Mouse (Mus musculus) midbrain, embryonic 11.5 days (tissue): ENCODE measurements around the gene Dido1. TPM values are rescaled to one million over a fixed set of nuclear protein-coding genes. Genes with fewer than 3 reads are reported as not detected.

Experiments used
- ATAC-seq: fragments of 200-750 bp; cut with Nextera tagmentation; 2 replicates; pipeline ENCODE4 v1.8.0; 2017; ENCODE audit warnings: moderate TSS enrichment, moderate library complexity; ENCODE audit not compliant: low FRiP score
- DNase-seq: peaks from one replicate; pipeline ENCODE4 v3.0.0; 2015; ENCODE audit warnings: low spot score; ENCODE audit errors: missing footprints
- H3K27ac ChIP-seq: fragments of 300-500 bp; sonication (generic); 2 replicates; pipeline ENCODE4 v1.5.1; 2014; ENCODE audit warnings: low read depth, low read length
- H3K27me3 ChIP-seq: fragments of 300-500 bp; sonication (generic); 2 replicates; pipeline ENCODE4 v1.6.1; 2014; ENCODE audit warnings: mild to moderate bottlenecking, low read length, moderate library complexity, mixed read lengths; ENCODE audit not compliant: control insufficient read depth, insufficient read depth
- H3K36me3 ChIP-seq: fragments of 300-500 bp; sonication (generic); 2 replicates; pipeline ENCODE4 v1.6.1; 2014; ENCODE audit warnings: mild to moderate bottlenecking, low read length, moderate library complexity, mixed read lengths; ENCODE audit not compliant: control insufficient read depth, insufficient read depth
- H3K4me1 ChIP-seq: fragments of 300-500 bp; sonication (generic); 2 replicates; pipeline ENCODE4 v1.6.1; 2014; ENCODE audit warnings: low read length; ENCODE audit not compliant: control insufficient read depth, insufficient read depth
- H3K4me2 ChIP-seq: fragments of 300-500 bp; sonication (generic); 2 replicates; pipeline ENCODE4 v1.6.1; 2014; ENCODE audit warnings: mild to moderate bottlenecking, moderate library complexity
- H3K4me3 ChIP-seq: fragments of 300-500 bp; sonication (generic); 2 replicates; pipeline ENCODE4 v1.5.1; 2014; ENCODE audit warnings: low read depth, low read length
- H3K9ac ChIP-seq: fragments of 300-500 bp; sonication (generic); 2 replicates; pipeline ENCODE4 v1.6.1; 2014; ENCODE audit warnings: low read length
- H3K9me3 ChIP-seq: fragments of 300-500 bp; sonication (generic); 2 replicates; pipeline ENCODE4 v1.6.1; 2016; ENCODE audit warnings: low read length; ENCODE audit not compliant: control insufficient read depth
- WGBS: fragments of 180-500 bp; shearing (Covaris S2); extraction: QIAGEN DNeasy Blood & Tissue Kit; methylation state at CpG from one replicate; pipeline ENCODE4 v1.1.7; 2014; 5-methylcytosine and 5-hydroxymethylcytosine counted together
- polyA plus RNA-seq: library from polyadenylated mRNA; unstranded; fragments of >200 nt; fragmentation: Nextera tagmentation; extraction: Ambion mirVana; gene quantifications from 2 replicates; pipeline ENCODE4 v1.2.1, GENCODE M21; 2014

Dido1 gene
- polyA plus RNA-seq, 1 experiment from 2014 or later, result 30.5 TPM

DNA sequence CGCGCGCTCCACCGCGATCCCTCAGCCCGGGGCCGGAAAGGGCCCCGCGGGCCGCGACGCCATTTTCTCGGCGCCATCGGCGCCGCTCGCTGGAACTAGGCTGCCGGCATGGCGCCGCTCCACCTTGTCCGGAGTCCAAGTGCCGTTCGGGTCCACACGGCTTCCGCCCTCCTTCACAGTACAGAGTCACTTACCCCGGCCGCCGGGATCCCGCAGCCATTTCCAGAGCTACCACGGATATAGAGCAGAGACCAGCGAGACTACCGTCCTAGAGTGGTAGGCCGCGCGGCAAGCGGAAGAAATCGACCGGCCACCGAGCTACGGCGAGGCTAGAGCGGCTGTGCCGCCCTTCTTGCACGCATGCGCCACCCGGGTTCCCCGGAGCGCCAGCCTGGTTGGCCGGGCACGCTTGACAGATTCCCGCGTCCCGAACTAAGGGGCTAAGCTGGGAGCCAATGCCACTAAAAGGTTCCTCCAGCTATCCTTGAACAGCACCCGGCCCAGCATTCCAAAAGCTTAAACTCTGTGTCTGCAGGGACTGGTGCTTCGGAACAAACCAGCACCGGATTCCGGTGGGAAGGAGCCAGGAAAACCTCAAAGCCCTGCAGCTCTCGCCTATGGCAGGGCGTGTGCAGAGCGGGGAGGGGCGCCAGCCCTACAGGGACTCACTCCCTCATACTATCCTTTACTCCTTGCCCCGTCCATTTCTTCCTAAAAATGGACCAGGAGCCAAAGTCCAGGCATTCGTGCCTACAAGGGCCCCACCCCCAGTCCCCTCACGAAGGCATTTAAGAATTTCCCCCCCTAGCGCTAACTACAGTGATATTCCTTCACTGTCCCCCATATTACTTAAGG, 7.8 kb downstream of the Dido1 start:
- Histone ChIP-seq H3K9me3 (no peaks in the 10 kb centered on the region), H3K4me2 (peak overlapping the region; percentile 79), H3K9ac (peak overlapping the region; percentile 94), H3K36me3 (no peaks in the 10 kb centered on the region), H3K4me1 (peaks cover 24% of the 10 kb centered on the region), H3K4me3 (peak overlapping the region; percentile 93), H3K27ac (peak overlapping the region; percentile 82), H3K27me3 (no peaks in the 10 kb centered on the region)
- ATAC-seq (peak; percentile 96), DNase-seq (peak; percentile 98)
- WGBS, result under 1% methylated on average over 66 of the region's 66 CpGs

GRCm38 (mm10) chr2:180701053-180701766, 8.6 kb downstream of the Dido1 start:
- DNase-seq (no peak), ATAC-seq (no peak; the same call in 1 of the 2 replicates)
- 6% methylated on average over 26 of the region's 26 CpGs for WGBS
- Histone ChIP-seq H3K9me3 (no peaks in the 10 kb centered on the region), H3K9ac (peak overlapping the region; percentile 94), H3K36me3 (no peaks in the 10 kb centered on the region), H3K4me3 (peak overlapping the region; percentile 93), H3K27me3 (no peaks in the 10 kb centered on the region), H3K4me1 (peaks cover 24% of the 10 kb centered on the region), H3K27ac (peak overlapping the region; percentile 82), H3K4me2 (peak overlapping the region; percentile 79)

DNA sequence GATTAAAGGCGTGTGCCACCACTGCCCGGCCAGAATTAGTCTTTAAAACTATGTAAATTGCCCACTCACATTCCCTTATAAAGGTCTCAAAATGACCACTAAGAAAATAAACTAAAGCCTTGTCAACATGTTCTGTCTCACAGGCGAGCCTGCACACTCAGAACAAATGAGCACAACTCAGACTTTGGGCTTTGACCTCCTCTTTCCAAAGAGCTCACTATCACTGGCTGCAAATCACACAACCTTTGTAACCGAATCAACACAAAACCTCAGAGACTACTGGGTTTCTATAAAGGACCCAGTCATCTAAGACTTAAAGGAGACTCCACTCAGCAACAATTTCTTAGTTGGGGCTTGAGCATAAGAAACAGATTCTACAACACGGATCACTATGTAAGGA, 9.3 kb downstream of the Dido1 start:
- Histone ChIP-seq H3K9ac (peak overlapping the region; percentile 94; the same call in 1 of the 2 replicates), H3K4me3 (peak overlapping the region; percentile 93; the same call in 1 of the 2 replicates), H3K27ac (no peak overlapping the region), H3K27me3 (no peaks in the 10 kb centered on the region), H3K4me2 (peak overlapping the region; percentile 79), H3K9me3 (no peaks in the 10 kb centered on the region), H3K4me1 (peaks cover 24% of the 10 kb centered on the region), H3K36me3 (no peaks in the 10 kb centered on the region)
- no peak for ATAC-seq
- WGBS, result 83% methylated on average over 5 of the region's 5 CpGs
- no peak for DNase-seq

DNA sequence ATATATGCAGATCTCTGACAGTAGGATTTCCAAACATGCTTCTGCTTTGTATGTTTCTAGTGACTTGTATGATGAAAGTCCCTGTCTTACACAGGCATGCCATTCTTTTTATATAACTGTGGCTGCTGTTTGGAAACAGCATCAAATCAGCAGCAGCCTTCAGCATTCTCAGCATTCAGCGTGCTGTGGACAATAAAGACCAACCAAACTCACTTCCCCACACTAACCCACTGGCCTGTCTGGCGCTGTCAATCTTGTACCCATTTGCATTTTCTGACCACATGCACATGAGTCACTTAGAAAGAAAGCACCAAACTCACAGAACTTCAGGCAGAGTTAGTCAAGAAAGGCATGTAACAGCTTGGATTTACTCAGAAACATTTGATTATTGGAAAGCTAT, 14.6 kb downstream of the Dido1 start:
- Histone ChIP-seq H3K4me2 (no peak overlapping the region), H3K27me3 (no peaks in the 10 kb centered on the region), H3K27ac (no peak overlapping the region), H3K4me1 (peaks cover 17% of the 10 kb centered on the region), H3K9ac (no peak overlapping the region), H3K36me3 (no peaks in the 10 kb centered on the region), H3K9me3 (no peaks in the 10 kb centered on the region), H3K4me3 (no peak overlapping the region)
- ATAC-seq (no peak), DNase-seq (no peak)
- 67% methylated on average over 2 of the region's 2 CpGs for WGBS

- peak overlapping the region; percentile 23 for H3K27ac ChIP-seq
- ATAC-seq, result peak; percentile 76; the same call in 1 of the 2 replicates
- H3K9me3 ChIP-seq, result no peaks in the 10 kb centered on the region
- H3K4me3 ChIP-seq, result no peak overlapping the region
- peak overlapping the region; percentile 14; the same call in 1 of the 2 replicates for H3K4me2 ChIP-seq
- no peaks in the 10 kb centered on the region for H3K27me3 ChIP-seq
- peak overlapping the region; percentile 17; the same call in 1 of the 2 replicates for H3K9ac ChIP-seq
- H3K36me3 ChIP-seq, result peaks cover 4% of the 10 kb centered on the region; the same call in 1 of the 2 replicates
- 0% methylated on average over 1 of the region's 1 CpGs for WGBS
- peaks cover 10% of the 10 kb centered on the region; the same call in 1 of the 2 replicates for H3K4me1 ChIP-seq
- peak; percentile 89 for DNase-seq
Measured at GRCm38 (mm10) chr2:180692630-180693029, 17.2 kb downstream of the Dido1 start.

DNA sequence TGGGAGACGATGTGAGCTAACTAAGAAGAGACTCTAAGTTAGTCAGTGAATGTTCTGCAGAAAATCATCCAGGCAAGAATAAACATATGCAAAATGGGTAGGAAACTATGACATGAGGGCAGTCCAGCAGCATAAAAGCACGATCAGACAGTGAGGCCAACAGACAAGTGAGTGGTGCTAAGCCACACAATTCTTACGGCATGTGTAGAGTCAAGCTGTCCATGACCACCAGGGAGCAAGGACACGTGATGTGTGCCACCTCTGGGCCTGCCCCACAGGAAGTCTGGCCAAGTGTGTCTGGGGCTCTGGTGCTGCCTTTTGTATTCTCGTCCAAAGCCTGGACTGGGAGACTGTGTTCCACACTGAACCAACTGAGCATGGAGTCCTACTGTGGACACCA, 20.0 kb downstream of the Dido1 start:
- H3K9me3 ChIP-seq, result no peaks in the 10 kb centered on the region
- WGBS, result 93% methylated on average over 5 of the region's 5 CpGs
- ATAC-seq, result no peak

DNA sequence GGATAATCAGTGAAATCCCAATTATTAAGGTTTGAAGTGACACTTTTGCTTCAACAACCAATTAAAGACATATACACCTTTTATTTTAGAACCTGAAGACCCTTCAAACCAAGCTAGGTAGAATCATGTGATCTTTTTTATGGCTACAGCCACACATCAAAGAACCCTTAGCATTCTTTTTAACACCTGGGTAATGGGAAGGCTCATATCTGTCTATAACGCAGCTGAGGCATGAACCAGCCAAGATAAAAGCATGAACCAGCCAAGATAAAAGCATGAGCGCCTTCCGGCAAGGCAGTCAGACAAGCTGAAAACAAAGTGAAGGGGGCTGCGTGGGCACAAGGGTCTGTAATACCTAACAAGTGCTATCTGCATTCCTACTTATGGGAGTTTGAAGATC, 25.8 kb downstream of the Dido1 start:
- Histone ChIP-seq H3K4me1 (no peaks in the 10 kb centered on the region), H3K9ac (no peak overlapping the region), H3K4me2 (no peak overlapping the region), H3K27ac (no peak overlapping the region), H3K27me3 (no peaks in the 10 kb centered on the region), H3K36me3 (peaks cover 33% of the 10 kb centered on the region), H3K4me3 (no peak overlapping the region), H3K9me3 (no peaks in the 10 kb centered on the region)
- ATAC-seq (no peak), DNase-seq (no peak)
- WGBS, result 94% methylated on average over 4 of the region's 4 CpGs

More for the DNA sequence above, 20.0 kb downstream of the Dido1 start:
- no peak for DNase-seq
- no peak overlapping the region for H3K27ac ChIP-seq
- H3K4me1 ChIP-seq, result peaks cover 10% of the 10 kb centered on the region; the same call in 1 of the 2 replicates
- no peaks in the 10 kb centered on the region for H3K27me3 ChIP-seq
- H3K4me3 ChIP-seq, result no peak overlapping the region
- H3K36me3 ChIP-seq, result peaks cover 12% of the 10 kb centered on the region
- no peak overlapping the region for H3K9ac ChIP-seq
- H3K4me2 ChIP-seq, result no peak overlapping the region

- H3K9me3 ChIP-seq, result no peaks in the 10 kb centered on the region
- H3K27ac ChIP-seq, result no peak overlapping the region
- H3K9ac ChIP-seq, result no peak overlapping the region
- ATAC-seq (no peak), DNase-seq (no peak)
- H3K4me1 ChIP-seq, result no peaks in the 10 kb centered on the region
- H3K27me3 ChIP-seq, result no peaks in the 10 kb centered on the region
- no peak overlapping the region for H3K4me3 ChIP-seq
- H3K4me2 ChIP-seq, result no peak overlapping the region
- WGBS, result 86% methylated on average over 2 of the region's 2 CpGs
- peaks cover 32% of the 10 kb centered on the region for H3K36me3 ChIP-seq
Measured at GRCm38 (mm10) chr2:180683524-180683923, 26.3 kb downstream of the Dido1 start.

GRCm38 (mm10) chr2:180681225-180681624, 28.6 kb downstream of the Dido1 start:
- Histone ChIP-seq H3K9me3 (no peaks in the 10 kb centered on the region), H3K4me3 (no peak overlapping the region), H3K27me3 (no peaks in the 10 kb centered on the region), H3K36me3 (peaks cover 21% of the 10 kb centered on the region), H3K9ac (no peak overlapping the region), H3K27ac (no peak overlapping the region), H3K4me1 (no peaks in the 10 kb centered on the region), H3K4me2 (no peak overlapping the region)
- 69% methylated on average over 2 of the region's 2 CpGs for whole genome bisulfite sequencing
- DNase-seq (no peak), ATAC-seq (no peak)
